Mouse (Mus musculus): ENCODE results near the gene Zfp526.
"Not testable (repeated sequence)": the region's sequence is repeated elsewhere in the genome, so short reads cannot be mapped to it uniquely, and the experiment has no call there.

The Zfp526 gene

DNA sequence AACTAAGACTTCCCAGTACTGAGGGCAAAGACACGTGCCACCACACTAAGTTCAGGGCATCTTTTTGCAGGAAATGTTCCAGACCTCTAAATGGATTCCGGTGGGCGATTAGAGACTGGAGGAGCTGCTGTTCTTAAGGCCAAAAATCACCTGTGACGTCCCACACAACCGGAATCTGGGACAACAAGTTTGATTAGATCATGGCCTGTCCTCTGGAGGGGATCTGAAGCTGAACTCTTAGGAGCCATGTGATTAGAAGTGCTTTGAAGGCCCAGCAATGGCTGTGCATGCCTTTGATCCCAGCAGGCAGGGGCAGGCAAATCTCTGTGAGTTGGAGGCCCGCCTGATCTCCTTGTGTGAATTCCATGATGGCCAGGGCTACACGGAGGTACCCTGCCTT is 19.4 kb downstream of the Zfp526 start:
- DNase-seq (ENCODE audit: low spot score): no peak

DNA sequence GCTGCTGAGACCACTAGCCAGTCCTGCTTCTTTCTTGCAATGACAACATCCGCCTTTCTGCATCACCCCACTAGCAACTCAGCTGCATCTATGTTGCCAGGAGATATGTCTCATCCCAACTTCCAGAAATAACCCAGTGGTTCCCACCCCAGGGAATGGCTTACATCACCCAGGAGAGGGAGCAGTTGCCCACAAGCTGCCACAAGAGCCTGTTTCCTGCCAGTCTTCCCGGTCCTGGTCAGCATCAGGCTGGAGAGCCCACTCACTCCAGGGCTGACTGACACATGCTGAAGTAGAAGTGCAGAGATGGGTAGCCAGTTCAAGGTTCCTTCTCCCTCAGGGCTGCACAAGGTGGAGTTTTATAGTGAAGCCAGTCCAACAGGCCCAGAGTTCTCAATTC is 19.8 kb downstream of the Zfp526 start:
- DNase-seq (ENCODE audit: low spot score): no peak

DNA sequence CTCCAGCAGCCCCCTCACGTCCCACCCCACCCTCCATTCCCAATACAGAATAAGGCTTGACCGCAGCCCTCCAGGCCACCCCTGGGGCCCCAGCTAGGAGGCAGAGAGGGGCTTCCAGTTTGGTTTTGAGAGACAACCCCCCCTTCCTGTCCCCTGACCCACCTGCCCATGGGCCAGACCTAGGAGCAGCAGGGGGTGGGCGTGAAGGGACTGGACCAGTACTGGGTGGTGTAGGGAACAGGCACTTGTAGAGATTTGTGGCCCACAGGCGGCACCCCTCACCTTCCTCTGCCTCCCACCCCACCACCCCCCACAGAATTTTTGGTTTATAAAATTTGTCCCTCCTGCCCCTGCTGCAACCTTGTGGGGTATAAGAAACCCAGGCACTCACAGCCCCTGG is 22.1 kb downstream of the Zfp526 start:
- no peak for DNase-seq (ENCODE audit: low spot score)

DNA sequence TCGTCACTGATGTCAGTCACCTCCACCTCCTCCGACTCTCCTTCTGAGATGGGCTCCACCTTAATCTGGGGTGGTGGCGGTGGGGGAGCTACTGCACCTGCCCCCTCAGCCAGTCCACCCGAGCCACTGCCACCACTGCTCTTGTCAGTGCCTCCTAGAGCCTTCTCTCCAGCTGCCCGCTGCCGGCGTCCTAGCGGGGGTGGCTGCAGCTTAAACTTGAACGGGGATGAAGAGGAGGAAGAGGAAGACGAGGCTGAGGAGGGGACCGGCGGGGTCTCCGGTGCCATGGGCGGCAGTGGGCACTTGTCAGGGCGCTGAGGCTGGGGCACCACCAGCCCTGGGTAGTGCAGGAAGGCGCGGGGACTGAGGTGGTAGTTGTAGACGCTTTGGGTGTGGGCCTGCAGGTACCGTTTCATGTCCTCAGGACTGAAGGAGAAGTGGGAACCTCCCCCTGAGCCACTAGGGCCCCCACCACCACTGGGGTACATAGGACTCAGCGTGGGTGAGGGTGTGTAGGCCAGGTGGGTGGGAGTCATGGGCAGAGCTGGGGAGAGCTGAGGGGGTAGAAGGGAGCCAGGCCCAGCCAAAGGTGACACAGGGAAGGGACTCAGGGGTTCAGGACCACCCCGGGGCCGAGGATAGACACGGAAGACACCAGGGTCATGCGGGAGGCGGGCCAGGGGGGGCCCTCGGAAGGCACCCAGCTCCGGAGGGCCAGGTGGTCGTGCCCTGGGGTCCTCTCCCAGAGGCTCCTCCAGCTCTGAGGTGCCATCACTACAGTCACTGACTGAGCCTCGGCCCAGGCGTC is 23.5 kb downstream of the Zfp526 start:
- DNase-seq (ENCODE audit: low spot score): no peak

DNA sequence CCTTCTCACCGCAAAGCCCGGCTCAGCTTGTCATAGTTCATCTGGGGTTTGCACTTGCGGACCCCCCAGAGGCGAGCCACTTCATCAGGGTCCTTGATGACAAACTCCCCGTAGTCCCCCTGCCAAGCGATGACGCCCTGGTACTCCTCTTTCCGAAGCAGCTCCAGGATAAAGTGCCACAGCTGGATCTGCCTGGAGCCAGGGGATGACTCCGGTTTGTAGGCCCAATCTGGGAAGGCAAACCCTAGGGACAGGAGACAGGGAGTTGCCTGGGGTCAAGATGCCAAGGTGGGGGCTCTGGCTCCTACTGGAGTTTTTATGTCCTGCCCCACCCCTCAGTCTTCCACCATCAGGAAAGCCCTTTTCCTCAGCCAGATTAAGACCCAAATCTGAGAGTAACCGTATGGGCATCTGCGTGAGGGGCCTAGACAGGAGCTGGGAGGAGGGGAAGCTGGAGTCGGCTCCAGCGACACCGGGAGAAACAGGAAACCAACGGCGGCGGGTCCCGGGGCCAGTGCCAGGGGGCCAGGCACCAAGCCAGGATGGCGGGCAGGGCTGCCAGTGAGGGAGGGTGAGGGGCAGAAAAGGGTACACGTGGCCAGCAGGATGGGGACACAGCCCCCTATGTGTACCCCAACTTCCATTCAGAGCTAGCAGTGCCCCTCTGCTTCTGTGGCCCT is 25.0 kb downstream of the Zfp526 start:
- DNase-seq (ENCODE audit: low spot score): no peak

DNA sequence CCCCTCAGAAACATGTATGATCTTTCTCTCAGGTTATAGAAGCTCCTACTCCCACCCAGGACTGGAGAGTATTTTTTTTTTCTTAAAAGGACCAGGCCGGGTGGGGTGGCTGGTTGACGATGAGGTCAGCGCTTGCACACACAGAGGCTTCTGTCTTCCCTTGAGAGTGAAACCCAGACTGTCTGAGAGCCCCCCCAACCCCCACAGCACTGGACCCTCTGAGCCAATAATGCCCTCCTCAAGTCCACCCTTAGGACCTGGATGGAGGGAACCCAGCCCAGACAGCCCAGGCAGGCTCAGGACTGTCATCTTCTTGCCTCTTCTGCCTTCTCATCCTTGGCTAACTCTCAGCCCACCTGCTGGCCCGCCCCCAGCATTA is 25.5 kb downstream of the Zfp526 start:
- no peak for DNase-seq (ENCODE audit: low spot score)

DNA sequence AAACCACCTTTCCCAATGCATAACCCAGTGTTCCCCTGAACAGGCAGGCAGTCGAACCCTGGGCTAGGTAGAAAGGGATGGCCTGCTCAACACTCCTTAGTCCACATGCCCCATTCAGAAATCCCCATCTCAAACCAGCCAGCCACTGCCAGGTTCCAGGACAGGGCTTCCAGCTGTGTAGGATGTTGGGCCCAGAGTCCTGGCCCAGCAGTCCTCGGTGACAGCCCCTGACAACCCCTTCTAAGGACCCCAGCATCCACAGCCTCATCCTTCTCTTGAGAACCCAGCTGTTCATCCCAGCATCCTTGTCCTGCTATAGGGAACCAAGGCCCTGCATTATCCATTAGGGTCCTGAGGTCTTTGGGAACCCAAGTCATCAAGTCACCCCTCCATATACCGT is 26.3 kb downstream of the Zfp526 start:
- no peak for DNase-seq (ENCODE audit: low spot score)

DNA sequence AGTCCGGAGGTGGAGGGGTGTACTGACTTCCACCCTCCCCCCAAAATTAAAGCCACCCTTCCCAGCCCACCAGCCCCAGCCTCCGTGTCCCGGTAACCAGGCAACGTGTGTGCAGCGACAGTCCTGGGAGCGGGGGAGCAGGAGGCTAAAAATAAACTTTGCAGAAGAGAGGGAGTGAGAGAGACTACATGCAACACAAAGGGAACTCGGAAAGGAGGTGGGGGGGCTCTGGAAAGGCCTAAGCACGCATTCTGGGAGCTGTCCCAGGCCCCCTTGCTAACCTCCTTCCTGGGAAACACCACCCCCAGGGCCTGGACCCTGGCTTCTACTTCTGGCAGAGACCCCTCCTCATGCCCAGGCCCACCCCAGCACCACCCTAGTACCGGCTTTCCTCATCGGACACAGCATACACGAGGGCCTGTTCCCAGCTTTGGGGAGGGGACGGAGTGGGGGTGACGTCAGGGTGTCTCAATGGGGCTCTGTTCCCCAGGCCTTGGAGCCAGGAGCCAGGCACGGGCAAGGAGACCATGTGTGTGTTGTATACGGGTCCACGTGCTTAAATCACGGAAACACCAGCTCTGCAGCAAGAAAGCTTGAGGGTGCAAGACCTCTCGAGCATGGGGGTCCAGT is 26.9 kb downstream of the Zfp526 start:
- no peak for DNase-seq (ENCODE audit: low spot score)

DNA sequence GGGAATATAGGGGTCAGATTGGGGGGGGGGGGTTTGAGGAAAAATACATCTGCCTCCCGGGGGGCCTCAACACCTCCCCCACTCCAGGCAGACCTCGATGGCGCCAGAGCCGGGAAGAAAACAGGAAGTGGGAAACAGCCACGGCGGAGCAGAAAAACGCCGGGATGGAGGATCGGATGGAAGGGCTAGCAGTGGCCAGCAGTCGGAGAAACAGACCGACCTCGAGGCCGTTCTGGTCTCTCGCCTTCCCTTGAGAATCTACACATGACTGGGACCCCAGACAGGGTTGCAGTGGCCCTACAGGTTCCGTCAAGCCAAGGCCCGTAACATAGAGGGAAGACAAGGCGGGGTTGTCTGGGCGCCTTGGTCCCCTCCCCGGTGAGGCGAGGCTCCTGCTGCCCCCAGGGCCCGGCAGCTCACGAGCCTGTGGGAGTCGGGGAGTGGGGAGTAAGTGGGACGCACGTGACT is 27.7 kb downstream of the Zfp526 start:
- DNase-seq (ENCODE audit: low spot score): no peak

DNA sequence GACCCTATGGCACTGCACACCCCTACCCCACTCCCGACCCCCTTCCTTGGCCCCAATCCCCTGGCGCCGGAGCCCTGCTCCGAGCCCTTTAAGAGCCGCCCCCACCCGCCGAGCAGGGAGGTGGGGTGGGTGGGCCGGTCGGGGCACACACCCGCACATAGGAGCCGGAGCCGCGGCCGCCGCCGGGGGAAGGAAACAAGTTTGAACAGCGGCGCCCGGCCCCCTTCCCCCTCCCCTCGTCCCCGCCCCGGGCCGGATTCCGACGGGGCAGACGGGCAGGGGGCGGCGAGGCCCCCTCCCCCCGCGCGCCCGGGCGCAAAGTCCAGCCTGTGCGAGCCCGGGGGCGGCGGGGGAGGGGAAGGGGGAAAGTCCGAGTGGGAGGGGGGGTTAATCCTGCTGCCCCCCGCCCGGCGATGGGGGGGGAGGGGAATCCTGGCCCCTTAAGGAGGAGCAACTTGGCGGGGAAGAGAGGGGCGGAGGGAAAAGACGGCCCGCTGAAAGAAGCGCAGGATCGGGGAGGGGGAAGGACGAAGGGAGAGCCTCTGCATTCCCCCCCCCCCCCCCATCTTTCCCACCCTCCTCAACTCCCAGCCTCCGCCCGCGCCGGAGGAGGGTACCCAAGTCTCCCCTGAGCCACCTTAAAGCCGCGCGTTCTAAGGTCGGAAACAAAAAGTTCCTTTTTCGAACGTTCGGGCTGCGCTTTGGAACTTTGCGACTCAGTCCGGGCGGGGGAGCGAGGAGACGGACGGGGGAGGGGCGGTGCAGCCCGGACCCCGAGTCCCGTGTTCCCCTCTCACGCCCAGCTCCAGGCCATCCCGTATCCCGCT is 28.3 kb downstream of the Zfp526 start:
- DNase-seq (ENCODE audit: low spot score): no peak

DNA sequence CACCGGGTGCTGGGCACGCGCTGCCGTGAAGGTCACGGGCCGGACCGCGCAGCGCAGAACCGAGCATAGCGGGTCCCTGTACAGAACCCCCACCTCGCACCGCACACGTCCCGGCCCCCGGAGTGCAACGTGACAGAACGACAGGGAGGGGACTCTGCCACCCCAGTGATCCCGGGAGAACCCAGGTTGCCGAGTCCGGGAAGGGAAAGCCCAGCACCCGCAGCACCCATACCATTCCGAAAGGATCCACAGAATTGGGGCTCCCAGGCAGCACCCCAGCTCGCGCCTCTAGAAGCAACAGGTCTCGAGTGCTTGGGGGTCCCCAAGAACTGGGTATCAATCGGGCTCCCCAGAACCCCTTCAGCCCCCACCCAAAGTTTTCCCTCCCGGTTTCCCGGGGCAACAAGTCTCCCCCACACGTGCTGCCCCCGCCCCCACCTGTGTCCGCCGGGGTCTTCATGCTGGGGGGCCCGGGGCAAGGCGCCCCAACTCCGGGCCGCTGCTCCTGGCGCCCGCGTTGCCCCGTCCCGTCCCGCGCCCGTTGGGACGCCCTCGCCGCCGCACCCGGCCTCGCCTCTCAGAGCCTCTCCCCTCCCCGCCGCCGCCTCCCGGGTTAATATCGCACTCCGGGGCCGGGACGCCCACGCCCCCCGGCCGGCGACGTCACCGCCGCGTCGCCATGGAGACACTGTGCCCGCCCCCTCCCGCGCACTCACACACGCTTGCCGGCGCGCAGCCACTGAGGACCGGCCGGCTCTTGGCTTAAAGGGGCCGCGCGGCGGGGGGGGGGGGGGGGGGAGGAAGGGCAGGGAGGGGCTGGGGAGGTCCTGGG is 29.1 kb downstream of the Zfp526 start, which contains the start of gene Erf:
TSS of gene Erf (minus strand) at position 621 of the 832 bp plus-strand sequence.
- peak; percentile 89 for DNase-seq (ENCODE audit: low spot score)

DNA sequence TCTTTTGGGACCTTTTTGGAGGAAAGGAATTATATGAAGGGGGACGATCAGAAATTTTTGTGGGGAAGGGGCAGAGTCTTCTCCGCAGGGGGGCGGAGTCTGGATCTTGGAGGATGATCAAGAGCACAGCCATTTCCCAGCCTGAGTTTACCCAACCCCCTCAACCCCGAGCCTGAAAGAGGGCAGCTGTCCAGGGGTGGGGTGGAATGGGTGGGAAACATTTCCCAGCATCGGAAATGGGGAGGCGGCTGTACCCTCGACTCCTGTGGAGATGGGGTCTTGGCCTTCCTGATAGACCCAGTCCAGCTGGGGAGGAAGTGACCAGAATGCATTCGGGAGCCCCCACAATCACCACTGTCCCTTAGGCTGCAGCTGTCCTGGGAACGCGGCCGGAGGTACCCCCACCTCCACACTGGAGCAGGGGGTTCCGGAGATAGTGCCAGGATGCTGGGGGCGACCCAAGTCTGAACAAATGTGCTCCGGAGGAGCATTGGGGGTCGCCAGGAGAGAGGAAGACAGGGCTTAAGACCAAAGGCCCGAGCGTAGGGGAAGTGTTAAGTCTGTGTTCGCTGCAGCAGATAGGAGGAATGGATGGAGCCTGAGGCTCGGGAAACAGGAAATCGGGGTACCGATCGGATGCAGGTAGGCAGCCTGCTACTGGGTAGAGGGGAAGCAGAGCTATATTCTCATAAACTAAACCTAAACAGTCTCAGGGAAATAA is 30.0 kb downstream of the Zfp526 start:
- DNase-seq (ENCODE audit: low spot score): no peak

DNA sequence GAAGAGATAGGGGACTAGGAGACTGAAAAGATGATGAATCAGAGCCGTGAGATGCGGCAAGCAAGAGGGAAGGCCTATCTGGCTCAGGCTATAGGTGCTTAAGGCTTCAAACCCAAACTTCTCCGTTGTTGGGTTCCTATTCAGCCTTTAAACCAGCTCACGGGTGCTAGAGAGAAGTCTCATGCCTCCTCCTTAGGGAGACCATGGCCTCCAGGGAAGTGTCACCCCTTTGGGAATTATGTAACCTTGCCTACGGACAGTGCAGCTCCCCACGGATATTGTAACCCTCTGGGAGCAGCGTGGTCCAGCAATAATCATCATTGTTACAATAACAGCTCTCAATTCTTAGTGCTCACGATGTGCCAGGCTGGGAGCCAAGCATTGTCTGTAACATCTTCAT is 30.6 kb downstream of the Zfp526 start:
- DNase-seq (ENCODE audit: low spot score): no peak

DNA sequence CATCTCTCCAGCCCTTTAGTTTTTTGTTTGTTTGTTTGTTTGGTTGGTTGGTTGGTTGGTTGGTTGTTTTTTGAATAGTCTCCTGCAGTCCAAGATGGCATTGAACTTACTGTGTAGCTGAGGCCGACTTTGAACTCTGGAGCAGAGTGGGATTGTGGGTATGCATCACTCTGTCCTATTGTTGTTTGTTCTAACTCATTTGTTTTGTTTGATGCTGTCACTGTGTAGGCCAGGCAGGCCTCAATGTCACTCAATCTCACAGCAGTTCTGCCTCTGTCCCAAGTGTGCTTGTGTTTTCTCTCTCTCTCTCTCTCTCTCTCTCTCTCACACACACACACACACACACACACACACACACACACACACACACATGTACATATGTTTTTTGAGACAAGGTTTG is 40.7 kb downstream of the Zfp526 start:
- DNase-seq (ENCODE audit: low spot score): no peak

DNA sequence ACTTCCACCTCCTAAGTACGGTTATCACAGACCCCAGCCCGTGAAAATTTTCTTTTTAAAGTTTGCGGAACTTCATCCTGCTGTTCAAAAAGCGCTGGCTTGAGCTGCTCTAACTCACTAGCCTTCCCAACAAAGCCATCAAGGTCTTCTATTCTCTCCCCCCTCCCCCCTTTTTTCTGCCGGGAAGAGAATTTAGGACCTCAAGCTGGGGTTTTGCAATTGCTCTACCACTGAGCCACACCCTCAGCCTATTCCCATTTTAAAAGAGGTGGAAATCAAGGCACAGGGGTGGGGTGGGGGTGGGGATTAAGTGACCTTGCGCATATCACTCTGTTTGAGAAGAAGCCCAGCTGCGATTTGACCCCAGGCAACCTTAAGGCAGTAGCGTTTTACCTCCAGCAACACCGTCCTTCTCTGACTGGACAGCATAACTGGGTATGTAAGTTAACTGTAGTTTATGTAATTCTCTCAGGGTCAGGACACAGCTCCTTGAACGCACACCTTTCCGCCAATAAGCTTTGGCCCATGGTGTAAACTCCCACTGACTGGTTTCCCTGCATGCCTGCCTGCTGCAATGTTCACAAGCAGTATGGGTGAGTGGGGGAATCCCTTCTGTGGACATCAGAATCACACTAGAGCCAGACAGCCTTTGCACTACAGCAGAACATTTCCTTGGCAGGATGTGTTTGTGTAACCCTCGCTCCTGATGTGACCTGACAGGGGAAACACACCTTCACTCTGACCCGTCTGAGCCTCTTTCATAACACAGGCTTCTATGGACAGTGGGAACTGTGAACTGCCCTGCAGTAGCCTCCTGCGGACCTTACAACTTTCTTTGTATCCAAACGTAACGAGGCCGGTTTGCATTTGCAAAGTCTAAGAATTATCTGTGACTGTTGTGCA is 43.0 kb downstream of the Zfp526 start:
- DNase-seq (ENCODE audit: low spot score): no peak

DNA sequence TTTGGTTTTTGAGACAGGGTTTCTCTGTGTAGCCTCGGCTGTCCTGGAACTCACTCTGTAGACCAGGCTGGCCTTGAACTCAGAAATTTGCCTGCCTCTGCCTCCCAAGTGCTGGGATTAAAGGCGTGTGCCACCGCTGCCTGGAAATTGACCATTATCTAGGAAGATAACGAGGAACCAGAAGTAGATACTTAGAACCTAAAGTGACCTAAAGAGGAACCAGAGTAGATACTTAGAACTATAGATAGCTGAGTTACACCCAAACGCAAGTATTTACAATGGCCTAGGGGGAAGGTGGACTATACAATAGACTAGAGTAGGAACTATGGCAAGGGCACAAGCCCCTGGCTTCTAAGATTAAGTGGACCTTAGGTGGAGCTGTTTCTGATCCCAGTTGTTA is 44.5 kb downstream of the Zfp526 start:
- not testable (repeated sequence) for DNase-seq (ENCODE audit: low spot score)

DNA sequence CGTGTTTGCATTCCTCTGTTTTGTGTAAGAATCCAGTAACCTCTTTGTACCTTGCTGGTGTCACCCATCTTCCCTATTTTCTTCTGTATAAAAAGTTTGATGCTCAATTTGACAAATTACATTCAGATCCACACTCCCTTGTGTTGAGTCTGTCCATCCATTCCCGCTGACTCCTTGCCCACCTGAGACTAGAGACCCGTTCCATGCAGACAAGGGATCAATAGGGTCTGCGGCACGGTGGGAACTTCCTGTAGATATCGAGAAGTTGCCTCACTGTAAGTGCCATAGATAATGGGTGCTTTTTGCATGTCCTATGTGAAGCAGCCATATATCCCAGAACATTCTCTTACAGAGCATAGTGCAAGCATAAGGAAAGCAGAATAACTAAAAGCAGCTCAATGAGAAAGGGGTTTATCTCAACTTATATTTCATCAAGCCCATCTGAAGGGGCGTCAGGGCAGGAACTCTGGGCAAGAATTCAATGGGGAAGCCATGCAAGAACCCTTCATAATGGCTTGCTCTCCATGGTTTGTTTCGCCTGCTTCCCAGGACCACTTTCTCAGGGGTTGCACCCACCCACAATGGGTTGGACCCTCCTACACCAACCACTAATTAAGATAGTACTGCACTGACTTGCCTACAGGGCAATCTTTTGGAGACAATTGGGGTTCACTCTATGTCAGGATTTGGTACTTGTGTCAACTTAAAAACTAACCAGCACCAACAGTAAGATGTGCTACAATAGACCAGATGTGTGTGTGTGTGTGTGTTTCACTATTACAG is 45.1 kb downstream of the Zfp526 start:
- no peak for DNase-seq (ENCODE audit: low spot score)

DNA sequence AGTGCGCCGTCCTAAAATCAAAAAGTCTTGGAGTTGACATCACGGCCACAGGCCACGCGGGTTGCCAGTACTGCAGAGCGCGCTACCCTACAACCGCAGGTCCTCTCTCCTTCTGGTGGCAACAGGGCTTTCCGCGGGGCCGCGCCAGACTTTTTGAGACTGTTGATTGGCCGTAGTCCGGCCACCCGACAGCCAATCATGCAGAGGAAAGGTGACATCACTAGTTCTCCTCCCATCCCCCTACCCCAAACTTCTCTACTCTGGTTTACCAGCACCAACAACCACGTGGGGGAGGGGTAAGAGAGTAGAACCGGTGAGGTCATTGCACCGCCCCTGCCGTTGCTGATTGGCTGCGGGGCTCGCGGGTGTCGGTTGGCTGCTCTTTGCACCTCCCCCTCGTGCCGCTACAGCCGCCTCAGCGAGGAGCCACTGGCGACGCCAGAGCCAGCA is 46.1 kb downstream of the Zfp526 start, which contains the start of gene Cic:
TSS of gene Cic (plus strand) at position 404 of the 450 bp plus-strand sequence.
- peak; percentile 98 for DNase-seq (ENCODE audit: low spot score)

All from c-Kit-positive CD71-positive TER-119-positive erythroid progenitor cells, embryonic 14.5 days (primary cell).